Mouse (Mus musculus): ENCODE results near the gene Ryr2. TPM values are rescaled to one million over a fixed set of nuclear protein-coding genes. Genes with fewer than 3 reads are reported as not detected.

Gene Ryr2
- total and polyA plus RNA-seq, 2 experiments = under 0.01 TPM; not detected in 1

DNA sequence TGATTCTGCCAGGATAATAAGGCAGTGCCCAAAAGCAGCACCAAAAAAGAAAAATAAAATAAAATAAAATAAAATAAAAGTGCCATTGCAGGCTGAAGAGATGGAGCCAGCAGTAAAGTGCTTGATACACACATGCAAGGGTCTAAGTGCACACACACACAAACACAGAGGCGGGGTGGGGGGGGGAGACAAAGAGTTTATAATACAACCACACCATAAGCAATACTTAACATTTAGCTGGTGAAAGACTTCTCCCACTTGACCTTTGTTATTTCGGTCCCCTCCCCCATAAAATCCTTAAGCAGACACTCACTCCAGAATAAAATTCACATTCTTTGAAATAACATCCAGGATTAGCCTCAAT is 22.7 kb downstream of the Ryr2 start:
- TF ChIP-seq POLR2A (IDR thresholded peaks at IDR 0.05; ENCODE audit: extremely low read depth, insufficient read depth, low read length) (no peak), CTCF (IDR thresholded peaks at IDR 0.05; ENCODE audit: low read depth, low read length) (no peak)
- H3K4me1 ChIP-seq (ENCODE audit: control insufficient read depth, insufficient read depth, low read length) = no peaks in the 10 kb centered on the region
- 77% methylated on average over 2 of the region's 2 CpGs for WGBS
- H3K27ac ChIP-seq (replicated peaks; ENCODE audit: insufficient read depth, low read depth, low read length) = no peak overlapping the region
- no peak overlapping the region for H3K9ac ChIP-seq (ENCODE audit: low read depth, low read length)
- H3K4me3 ChIP-seq (ENCODE audit: insufficient read depth, low read depth, low read length) = no peak overlapping the region
- no peak for DNase-seq (ENCODE audit: extremely low read depth, low read depth, low spot score)
- no peaks in the 10 kb centered on the region; the same call in 1 of the 2 replicates for H3K27me3 ChIP-seq (ENCODE audit: control insufficient read depth, insufficient read depth, low read length)
- H3K36me3 ChIP-seq (ENCODE audit: control insufficient read depth, insufficient read depth, low read length) = no peaks in the 10 kb centered on the region
- H3K79me2 ChIP-seq (ENCODE audit: control insufficient read depth, insufficient read depth, low read length) = no peaks in the 10 kb centered on the region

DNA sequence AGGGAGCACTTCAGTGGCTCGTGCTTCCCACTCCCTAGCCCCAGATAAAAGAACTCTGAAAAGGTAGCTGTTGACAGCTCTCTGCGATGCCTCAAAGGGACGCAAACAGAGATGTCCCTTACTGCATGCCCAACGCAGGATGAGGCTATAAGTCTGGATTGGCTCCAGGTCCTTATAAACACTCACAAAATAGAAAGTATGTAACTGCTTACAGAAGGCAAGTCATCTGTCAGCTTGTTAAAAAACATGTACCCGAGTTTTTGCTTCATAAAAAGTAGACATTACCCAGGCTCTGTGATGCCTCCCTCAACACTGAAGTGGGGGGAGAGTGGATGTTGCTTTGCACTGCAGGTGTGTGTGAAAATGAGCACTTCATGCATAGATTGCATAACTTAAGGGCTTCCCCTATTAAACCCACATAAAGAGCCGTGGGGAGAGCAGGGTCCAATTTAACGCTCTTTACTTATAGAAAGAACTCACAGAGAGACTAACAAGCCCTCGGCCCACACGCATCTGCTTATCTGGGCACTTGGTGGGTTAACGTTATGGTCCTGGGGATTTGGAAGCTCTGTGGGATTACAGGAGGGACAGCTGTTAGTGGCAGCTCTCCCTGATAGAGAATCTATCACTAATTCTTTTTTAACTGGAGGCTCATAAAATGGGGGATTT is 23.2 kb downstream of the Ryr2 start:
- Histone ChIP-seq H3K79me2 (ENCODE audit: control insufficient read depth, insufficient read depth, low read length) (no peaks in the 10 kb centered on the region), H3K4me3 (ENCODE audit: insufficient read depth, low read depth, low read length) (no peak overlapping the region), H3K4me1 (ENCODE audit: control insufficient read depth, insufficient read depth, low read length) (no peaks in the 10 kb centered on the region), H3K9ac (ENCODE audit: low read depth, low read length) (no peak overlapping the region), H3K36me3 (ENCODE audit: control insufficient read depth, insufficient read depth, low read length) (no peaks in the 10 kb centered on the region), H3K27ac (replicated peaks; ENCODE audit: insufficient read depth, low read depth, low read length) (no peak overlapping the region), H3K27me3 (ENCODE audit: control insufficient read depth, insufficient read depth, low read length) (no peaks in the 10 kb centered on the region; the same call in 1 of the 2 replicates)
- WGBS = 46% methylated on average over 10 of the region's 10 CpGs
- no peak for DNase-seq (ENCODE audit: extremely low read depth, low read depth, low spot score)
- TF ChIP-seq POLR2A (IDR thresholded peaks at IDR 0.05; ENCODE audit: extremely low read depth, insufficient read depth, low read length) (no peak), CTCF (IDR thresholded peaks at IDR 0.05; ENCODE audit: low read depth, low read length) (no peak)

GRCm38 (mm10) chr13:12080590-12080989 is 26.2 kb downstream of the Ryr2 start:
- Histone ChIP-seq H3K9ac (ENCODE audit: low read depth, low read length) (no peak overlapping the region), H3K4me3 (ENCODE audit: insufficient read depth, low read depth, low read length) (no peak overlapping the region), H3K4me1 (ENCODE audit: control insufficient read depth, insufficient read depth, low read length) (no peaks in the 10 kb centered on the region), H3K27ac (replicated peaks; ENCODE audit: insufficient read depth, low read depth, low read length) (no peak overlapping the region), H3K79me2 (ENCODE audit: control insufficient read depth, insufficient read depth, low read length) (no peaks in the 10 kb centered on the region), H3K27me3 (ENCODE audit: control insufficient read depth, insufficient read depth, low read length) (peaks cover 2% of the 10 kb centered on the region; the same call in 1 of the 2 replicates), H3K36me3 (ENCODE audit: control insufficient read depth, insufficient read depth, low read length) (no peaks in the 10 kb centered on the region)
- 76% methylated on average over 4 of the region's 4 CpGs for WGBS
- no peak for TF ChIP-seq POLR2A (IDR thresholded peaks at IDR 0.05; ENCODE audit: extremely low read depth, insufficient read depth, low read length)
- no peak for TF ChIP-seq CTCF (IDR thresholded peaks at IDR 0.05; ENCODE audit: low read depth, low read length)
- DNase-seq (ENCODE audit: extremely low read depth, low read depth, low spot score) = no peak

GRCm38 (mm10) chr13:12079536-12079935 is 27.2 kb downstream of the Ryr2 start:
- Histone ChIP-seq H3K27ac (replicated peaks; ENCODE audit: insufficient read depth, low read depth, low read length) (no peak overlapping the region), H3K4me1 (ENCODE audit: control insufficient read depth, insufficient read depth, low read length) (no peaks in the 10 kb centered on the region), H3K4me3 (ENCODE audit: insufficient read depth, low read depth, low read length) (no peak overlapping the region), H3K9ac (ENCODE audit: low read depth, low read length) (no peak overlapping the region), H3K27me3 (ENCODE audit: control insufficient read depth, insufficient read depth, low read length) (peaks cover 2% of the 10 kb centered on the region; the same call in 1 of the 2 replicates), H3K79me2 (ENCODE audit: control insufficient read depth, insufficient read depth, low read length) (no peaks in the 10 kb centered on the region), H3K36me3 (ENCODE audit: control insufficient read depth, insufficient read depth, low read length) (no peaks in the 10 kb centered on the region)
- TF ChIP-seq CTCF (IDR thresholded peaks at IDR 0.05; ENCODE audit: low read depth, low read length) (no peak), POLR2A (IDR thresholded peaks at IDR 0.05; ENCODE audit: extremely low read depth, insufficient read depth, low read length) (no peak)
- WGBS = 68% methylated on average over 4 of the region's 4 CpGs
- no peak for DNase-seq (ENCODE audit: extremely low read depth, low read depth, low spot score)

DNA sequence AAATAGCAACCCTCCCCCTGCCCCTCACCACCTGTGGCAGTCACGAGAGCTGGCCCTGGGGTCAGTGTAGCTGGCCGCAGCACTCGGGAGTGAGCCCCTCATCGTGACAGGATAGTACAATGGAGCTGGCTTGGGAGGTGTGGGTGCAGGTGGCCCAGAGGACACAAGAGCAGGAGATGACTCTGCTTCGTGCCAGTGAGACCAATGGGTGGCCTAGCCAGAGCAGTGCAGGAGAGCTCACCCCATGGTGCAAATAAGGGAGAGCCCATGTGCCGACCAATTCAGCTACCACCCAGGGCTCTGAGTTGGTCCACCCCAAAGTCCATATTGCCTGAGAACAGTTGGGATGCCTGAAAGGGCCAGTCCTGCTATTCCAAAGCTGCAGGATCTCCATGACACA is 31.8 kb downstream of the Ryr2 start:
- DNase-seq (ENCODE audit: extremely low read depth, low read depth, low spot score) = no peak
- H3K4me3 ChIP-seq (ENCODE audit: insufficient read depth, low read depth, low read length) = no peak overlapping the region
- no peak overlapping the region for H3K27ac ChIP-seq (replicated peaks; ENCODE audit: insufficient read depth, low read depth, low read length)
- H3K4me1 ChIP-seq (ENCODE audit: control insufficient read depth, insufficient read depth, low read length) = no peaks in the 10 kb centered on the region
- TF ChIP-seq POLR2A (IDR thresholded peaks at IDR 0.05; ENCODE audit: extremely low read depth, insufficient read depth, low read length) = no peak
- TF ChIP-seq CTCF (IDR thresholded peaks at IDR 0.05; ENCODE audit: low read depth, low read length) = no peak
- WGBS = 85% methylated on average over 6 of the region's 6 CpGs
- H3K36me3 ChIP-seq (ENCODE audit: control insufficient read depth, insufficient read depth, low read length) = no peaks in the 10 kb centered on the region
- H3K27me3 ChIP-seq (ENCODE audit: control insufficient read depth, insufficient read depth, low read length) = 0 out of 2 replicates have a peak, but pooled peaks cover 2% of the 10 kb centered on the region
- H3K79me2 ChIP-seq (ENCODE audit: control insufficient read depth, insufficient read depth, low read length) = no peaks in the 10 kb centered on the region
- H3K9ac ChIP-seq (ENCODE audit: low read depth, low read length) = no peak overlapping the region

- Histone ChIP-seq H3K79me2 (ENCODE audit: control insufficient read depth, insufficient read depth, low read length) (no peaks in the 10 kb centered on the region), H3K27ac (replicated peaks; ENCODE audit: insufficient read depth, low read depth, low read length) (no peak overlapping the region)
Observed at GRCm38 (mm10) chr13:12072571-12072970, 34.2 kb downstream of the Ryr2 start.

More at GRCm38 (mm10) chr13:12072571-12072970, 34.2 kb downstream of the Ryr2 start:
- Histone ChIP-seq H3K36me3 (ENCODE audit: control insufficient read depth, insufficient read depth, low read length) (no peaks in the 10 kb centered on the region), H3K4me3 (ENCODE audit: insufficient read depth, low read depth, low read length) (no peak overlapping the region), H3K4me1 (ENCODE audit: control insufficient read depth, insufficient read depth, low read length) (no peaks in the 10 kb centered on the region), H3K9ac (ENCODE audit: low read depth, low read length) (no peak overlapping the region), H3K27me3 (ENCODE audit: control insufficient read depth, insufficient read depth, low read length) (no peaks in the 10 kb centered on the region)
- no peak for TF ChIP-seq POLR2A (IDR thresholded peaks at IDR 0.05; ENCODE audit: extremely low read depth, insufficient read depth, low read length)
- no peak for TF ChIP-seq CTCF (IDR thresholded peaks at IDR 0.05; ENCODE audit: low read depth, low read length)
- no peak for DNase-seq (ENCODE audit: extremely low read depth, low read depth, low spot score)
- WGBS = 56% methylated on average over 7 of the region's 7 CpGs
